Mouse (Mus musculus) liver, embryonic 16.5 days (tissue): ENCODE measurements around the gene Denr. TPM values are rescaled to one million over a fixed set of nuclear protein-coding genes. Genes with fewer than 3 reads are reported as not detected.

Experiments
- polyA plus RNA-seq: library from polyadenylated mRNA; unstranded; fragments of >200 nt; fragmentation: Nextera tagmentation; extraction: Ambion mirVana; gene quantifications from 2 replicates; pipeline ENCODE4 v1.2.1, GENCODE M21; 2015

Gene Denr
- polyA plus RNA-seq, 1 experiment from 2014 or later: 37.6 TPM

Other genes with a start within 250 kb of the Denr start
- gene Clip1, start 222.6 kb upstream of the Denr start, polyA plus RNA-seq: 10.7 and 11.0 TPM in 2 replicates
- gene Zcchc8, start 186.1 kb upstream of the Denr start, polyA plus RNA-seq: 27.0 and 27.7 TPM in 2 replicates
- gene Rsrc2, start 157.8 kb upstream of the Denr start, polyA plus RNA-seq: 35.2 and 39.2 TPM in 2 replicates
- 23.2 and 23.9 TPM in 2 replicates for gene Kntc1, start 157.5 kb upstream of the Denr start, polyA plus RNA-seq
- gene Hcar2, start 41.7 kb upstream of the Denr start, polyA plus RNA-seq: 0.28 and 0.45 TPM in 2 replicates
- gene Hcar1, start 27.2 kb upstream of the Denr start, polyA plus RNA-seq: 0.08 and 0.15 TPM in 2 replicates
- 1.3 and 1.7 TPM in 2 replicates for gene Gm43518, start 20.2 kb downstream of the Denr start, polyA plus RNA-seq
- 2.2 and 2.4 TPM in 2 replicates for gene Ccdc62, start 23.5 kb downstream of the Denr start, polyA plus RNA-seq
- gene Hip1r, start 66.5 kb downstream of the Denr start, polyA plus RNA-seq: 12.4 and 16.3 TPM in 2 replicates
- gene Vps37b, start 125.1 kb downstream of the Denr start, polyA plus RNA-seq: 14.3 and 16.3 TPM in 2 replicates
- gene Abcb9, start 188.6 kb downstream of the Denr start, polyA plus RNA-seq: 6.4 and 6.7 TPM in 2 replicates
- 15.0 and 15.7 TPM in 2 replicates for gene Ogfod2, start 205.1 kb downstream of the Denr start, polyA plus RNA-seq
- gene Arl6ip4, start 208.9 kb downstream of the Denr start, polyA plus RNA-seq: 46.9 and 47.9 TPM in 2 replicates